Mouse (Mus musculus): ENCODE results near the gene Aldh18a1. TPM values are rescaled to one million over a fixed set of nuclear protein-coding genes. Genes with fewer than 3 reads are reported as not detected.
"Not testable (repeated sequence)": the region's sequence is repeated elsewhere in the genome, so short reads cannot be mapped to it uniquely, and the experiment has no call there.

Gene Aldh18a1
- total and polyA plus RNA-seq, 3 experiments: 24.9 to 111 (median 43.7) TPM

- Histone ChIP-seq H3K4me3 (ENCODE audit: low read depth, low read length) (no peak overlapping the region), H3K9me3 (replicated peaks) (peaks cover 5% of the 10 kb centered on the region), H3K4me1 (ENCODE audit: insufficient read depth, low read depth, low read length) (peaks cover 21% of the 10 kb centered on the region), H3K27me3 (ENCODE audit: insufficient read depth, low read length) (no peaks in the 10 kb centered on the region), H3K36me3 (replicated peaks) (peaks cover 100% of the 10 kb centered on the region)
- DNase-seq (ENCODE audit: low spot score) (no peak), ATAC-seq (ENCODE audit: extremely low read depth, insufficient number of reproducible peaks, low FRiP score, poor library complexity, severe bottlenecking) (no peak)
- TF ChIP-seq POLR2AphosphoS5 (IDR thresholded peaks at IDR 0.05; ENCODE audit: insufficient replicate concordance, low read depth, low read length): no peak
- no peak for TF ChIP-seq GATA1 (IDR thresholded peaks at IDR 0.05; ENCODE audit: borderline replicate concordance, low read length)
- TF ChIP-seq TAL1 (conservative IDR thresholded peaks at IDR 0.05; ENCODE audit: low read depth, low read length): no peak
- no peak for TF ChIP-seq CTCF (IDR thresholded peaks at IDR 0.05; ENCODE audit: low read depth, low read length)
- TF ChIP-seq GATA2 (IDR thresholded peaks at IDR 0.05; ENCODE audit: borderline replicate concordance, low read depth, low read length): no peak
Measured at GRCm38 (mm10) chr19:40575438-40575837, 12.8 kb downstream of the Aldh18a1 start.

DNA sequence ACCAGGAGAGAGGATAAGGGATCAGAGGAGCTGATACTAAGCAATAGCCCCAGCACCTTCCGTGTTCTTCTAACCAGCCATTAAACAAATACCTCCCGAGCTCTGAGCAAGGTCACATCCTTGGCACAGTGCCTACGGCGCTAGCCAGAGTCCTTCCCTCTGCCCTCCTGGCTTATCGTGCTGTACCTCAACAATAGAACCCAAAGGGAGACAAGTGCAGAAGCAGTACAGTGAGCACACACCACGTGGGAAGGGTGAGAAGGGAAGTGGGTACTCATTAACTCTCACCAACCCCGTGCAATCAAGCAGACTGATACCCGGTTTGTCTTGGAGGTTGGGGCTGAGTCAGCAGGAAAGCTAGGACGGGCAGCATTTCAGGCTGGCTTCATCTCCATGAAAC, 17.5 kb downstream of the Aldh18a1 start:
- no peak for TF ChIP-seq CTCF (IDR thresholded peaks at IDR 0.05; ENCODE audit: low read depth, low read length)
- TF ChIP-seq POLR2AphosphoS5 (IDR thresholded peaks at IDR 0.05; ENCODE audit: insufficient replicate concordance, low read depth, low read length): no peak
- no peak for TF ChIP-seq TAL1 (conservative IDR thresholded peaks at IDR 0.05; ENCODE audit: low read depth, low read length)
- no peak for TF ChIP-seq GATA2 (IDR thresholded peaks at IDR 0.05; ENCODE audit: borderline replicate concordance, low read depth, low read length)
- no peak for TF ChIP-seq GATA1 (IDR thresholded peaks at IDR 0.05; ENCODE audit: borderline replicate concordance, low read length)
- Histone ChIP-seq H3K27me3 (ENCODE audit: insufficient read depth, low read length) (no peaks in the 10 kb centered on the region), H3K36me3 (replicated peaks) (peaks cover 100% of the 10 kb centered on the region), H3K4me3 (ENCODE audit: low read depth, low read length) (no peak overlapping the region), H3K4me1 (ENCODE audit: insufficient read depth, low read depth, low read length) (peaks cover 7% of the 10 kb centered on the region), H3K9me3 (replicated peaks) (peaks cover 14% of the 10 kb centered on the region)
- DNase-seq (ENCODE audit: low spot score) (no peak), ATAC-seq (ENCODE audit: extremely low read depth, insufficient number of reproducible peaks, low FRiP score, poor library complexity, severe bottlenecking) (no peak)

DNA sequence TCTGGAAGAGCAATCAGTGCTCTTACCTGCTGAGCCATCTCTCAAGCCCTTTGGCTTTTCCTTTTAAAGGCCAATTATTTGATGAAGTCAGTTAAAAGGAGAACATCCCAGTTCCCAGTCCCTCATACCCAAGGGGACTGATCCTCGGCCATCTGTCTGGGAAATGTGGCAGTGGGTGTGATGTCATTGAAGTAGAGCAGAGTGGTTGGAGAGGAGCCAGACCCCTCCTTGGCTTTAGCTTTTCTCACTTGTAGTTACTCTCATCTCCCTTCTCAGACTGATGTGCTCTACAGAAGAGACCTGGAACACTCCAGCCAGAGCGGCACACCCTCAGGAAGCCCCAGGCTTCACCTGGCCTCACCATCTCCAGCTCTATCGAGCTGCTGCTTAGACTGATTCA, 20.6 kb downstream of the Aldh18a1 start:
- Histone ChIP-seq H3K9me3 (replicated peaks) (peaks cover 14% of the 10 kb centered on the region), H3K4me3 (ENCODE audit: low read depth, low read length) (no peak overlapping the region), H3K4me1 (ENCODE audit: insufficient read depth, low read depth, low read length) (no peaks in the 10 kb centered on the region), H3K36me3 (replicated peaks) (peaks cover 99% of the 10 kb centered on the region), H3K27me3 (ENCODE audit: insufficient read depth, low read length) (no peaks in the 10 kb centered on the region)
- no peak for ATAC-seq (ENCODE audit: extremely low read depth, insufficient number of reproducible peaks, low FRiP score, poor library complexity, severe bottlenecking)
- TF ChIP-seq GATA1 (IDR thresholded peaks at IDR 0.05; ENCODE audit: borderline replicate concordance, low read length): no peak
- TF ChIP-seq TAL1 (conservative IDR thresholded peaks at IDR 0.05; ENCODE audit: low read depth, low read length): no peak
- no peak for TF ChIP-seq CTCF (IDR thresholded peaks at IDR 0.05; ENCODE audit: low read depth, low read length)
- no peak for TF ChIP-seq POLR2AphosphoS5 (IDR thresholded peaks at IDR 0.05; ENCODE audit: insufficient replicate concordance, low read depth, low read length)
- no peak for TF ChIP-seq GATA2 (IDR thresholded peaks at IDR 0.05; ENCODE audit: borderline replicate concordance, low read depth, low read length)
- no peak for DNase-seq (ENCODE audit: low spot score)

GRCm38 (mm10) chr19:40563880-40564645, 24.2 kb downstream of the Aldh18a1 start:
- ATAC-seq (ENCODE audit: extremely low read depth, insufficient number of reproducible peaks, low FRiP score, poor library complexity, severe bottlenecking) (no peak), DNase-seq (ENCODE audit: low spot score) (no peak)
- Histone ChIP-seq H3K4me1 (ENCODE audit: insufficient read depth, low read depth, low read length) (no peaks in the 10 kb centered on the region), H3K36me3 (replicated peaks) (peaks cover 74% of the 10 kb centered on the region), H3K27me3 (ENCODE audit: insufficient read depth, low read length) (no peaks in the 10 kb centered on the region), H3K9me3 (replicated peaks) (no peaks in the 10 kb centered on the region), H3K4me3 (ENCODE audit: low read depth, low read length) (no peak overlapping the region)
- no peak for TF ChIP-seq GATA1 (IDR thresholded peaks at IDR 0.05; ENCODE audit: borderline replicate concordance, low read length)
- TF ChIP-seq GATA2 (IDR thresholded peaks at IDR 0.05; ENCODE audit: borderline replicate concordance, low read depth, low read length): no peak
- TF ChIP-seq TAL1 (conservative IDR thresholded peaks at IDR 0.05; ENCODE audit: low read depth, low read length): no peak

DNA sequence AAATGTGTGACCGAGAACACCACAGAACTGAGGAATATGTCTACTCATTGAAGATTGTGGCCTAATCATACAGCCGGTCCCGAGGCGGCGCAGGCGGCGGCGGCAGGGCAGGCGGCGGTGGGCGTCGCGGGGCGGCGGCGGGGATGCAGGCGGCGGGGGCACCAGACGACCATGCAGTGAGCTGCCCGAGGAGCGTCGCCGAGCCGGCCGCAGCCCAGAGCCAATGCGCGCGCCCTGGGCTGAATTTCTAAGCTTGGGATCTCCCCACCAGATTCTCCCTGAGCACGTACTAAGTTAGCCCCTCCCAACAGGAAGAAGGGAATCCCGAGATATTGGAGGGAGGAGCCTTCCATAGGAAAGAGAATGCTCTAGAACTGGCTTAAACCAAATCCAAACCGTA, 26.7 kb downstream of the Aldh18a1 start:
- not testable (repeated sequence) for H3K27me3 ChIP-seq (ENCODE audit: insufficient read depth, low read length); DNase-seq (ENCODE audit: low spot score); H3K4me1 ChIP-seq (ENCODE audit: insufficient read depth, low read depth, low read length); ATAC-seq (ENCODE audit: extremely low read depth, insufficient number of reproducible peaks, low FRiP score, poor library complexity, severe bottlenecking); H3K9me3 ChIP-seq (replicated peaks); H3K4me3 ChIP-seq (ENCODE audit: low read depth, low read length)
- peaks cover 69% of the 10 kb centered on the region for H3K36me3 ChIP-seq (replicated peaks)

DNA sequence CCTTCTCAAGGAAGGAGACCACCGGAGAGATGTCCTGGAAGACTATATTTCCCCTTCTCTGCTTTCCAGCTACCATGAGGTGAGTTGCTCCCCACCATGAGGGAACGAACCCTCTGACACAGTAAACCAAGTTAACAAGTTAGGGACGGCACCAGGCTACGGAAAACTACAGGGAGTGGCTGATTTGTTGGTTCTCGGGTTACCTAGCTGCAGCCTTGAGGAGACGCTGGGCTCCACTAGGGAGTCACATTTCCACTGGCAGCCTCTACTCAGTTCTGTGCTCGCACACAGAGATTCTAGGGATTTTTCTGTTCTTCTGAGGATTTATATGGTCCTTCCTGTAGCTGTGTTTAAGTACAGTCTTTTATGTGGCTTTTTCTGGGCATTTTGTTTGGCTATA, 32.2 kb downstream of the Aldh18a1 start:
- no peaks in the 10 kb centered on the region for H3K27me3 ChIP-seq (ENCODE audit: insufficient read depth, low read length)
- ATAC-seq (ENCODE audit: extremely low read depth, insufficient number of reproducible peaks, low FRiP score, poor library complexity, severe bottlenecking) (no peak), DNase-seq (ENCODE audit: low spot score) (no peak)
- H3K9me3 ChIP-seq (replicated peaks): peaks cover 3% of the 10 kb centered on the region; the same call in 1 of the 2 replicates
- peaks cover 25% of the 10 kb centered on the region for H3K4me1 ChIP-seq (ENCODE audit: insufficient read depth, low read depth, low read length)
- no peak overlapping the region for H3K4me3 ChIP-seq (ENCODE audit: low read depth, low read length)
- TF ChIP-seq CTCF (IDR thresholded peaks at IDR 0.05; ENCODE audit: low read depth, low read length): no peak
- no peak for TF ChIP-seq POLR2AphosphoS5 (IDR thresholded peaks at IDR 0.05; ENCODE audit: insufficient replicate concordance, low read depth, low read length)
- TF ChIP-seq GATA1 (IDR thresholded peaks at IDR 0.05; ENCODE audit: borderline replicate concordance, low read length): no peak
- TF ChIP-seq GATA2 (IDR thresholded peaks at IDR 0.05; ENCODE audit: borderline replicate concordance, low read depth, low read length): no peak
- no peak for TF ChIP-seq TAL1 (conservative IDR thresholded peaks at IDR 0.05; ENCODE audit: low read depth, low read length)
- H3K36me3 ChIP-seq (replicated peaks): peaks cover 75% of the 10 kb centered on the region
